Mouse (Mus musculus) 3T3-L1 (cell line): ENCODE measurements around the gene Cldn34b1.
"Not testable (repeated sequence)": the region's sequence is repeated elsewhere in the genome, so short reads cannot be mapped to it uniquely, and the experiment has no call there.

Experiments used
- DNase-seq: peaks from one replicate; pipeline ENCODE4 v3.0.0-alpha.2; 2015; ENCODE audit warnings: low read depth, low spot score

The Cldn34b1 gene

GRCm38 (mm10) chrX:154890167-154890566, at the start of gene Cldn34b1:
Cldn34b1 (minus strand) TSS chrX:154890267.
- DNase-seq, result not testable (repeated sequence)

- DNase-seq, result not testable (repeated sequence)
These were observed 45.8 kb upstream of the Cldn34b1 start, which contains the start of gene Magea6 for GRCm38 (mm10) chrX:154935887-154936286. Magea6 (minus strand) TSS chrX:154935987.
